Mouse (Mus musculus) urinary bladder, postnatal 10 days (tissue): ENCODE data around the gene Tshz2.
"Not testable (repeated sequence)": the region's sequence is repeated elsewhere in the genome, so short reads cannot be mapped to it uniquely, and the experiment has no call there.

Experiments
- DNase-seq: peaks from one replicate; pipeline ENCODE4 v3.0.0; 2022; ENCODE audit warnings: low spot score

Gene Tshz2

GRCm38 (mm10) chr2:169814351-169814750 is 181.5 kb downstream of the Tshz2 start:
- DNase-seq, result no peak

- DNase-seq, result no peak
Measured at GRCm38 (mm10) chr2:169814757-169815156, 181.9 kb downstream of the Tshz2 start.

DNA sequence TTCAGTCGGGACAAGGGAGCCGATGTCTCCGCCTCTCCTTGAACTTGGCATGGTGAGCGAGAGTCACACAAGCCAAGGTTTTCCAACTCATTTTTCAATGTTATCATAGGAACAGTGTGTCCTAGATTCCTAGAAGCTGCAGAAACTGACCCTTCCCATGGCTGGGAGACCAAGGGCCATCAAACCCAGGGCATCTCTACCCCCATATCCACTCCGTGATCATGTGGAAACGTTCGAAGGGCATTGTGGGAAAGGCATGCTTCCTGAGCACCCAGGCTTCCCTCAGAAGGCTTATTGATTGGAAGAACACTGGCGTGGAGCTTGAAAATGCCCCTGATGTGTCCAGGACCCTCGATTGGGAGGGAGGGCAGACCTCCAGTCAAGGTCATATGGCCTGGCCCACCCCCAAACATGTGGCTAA is 188.2 kb downstream of the Tshz2 start:
- no peak for DNase-seq

DNA sequence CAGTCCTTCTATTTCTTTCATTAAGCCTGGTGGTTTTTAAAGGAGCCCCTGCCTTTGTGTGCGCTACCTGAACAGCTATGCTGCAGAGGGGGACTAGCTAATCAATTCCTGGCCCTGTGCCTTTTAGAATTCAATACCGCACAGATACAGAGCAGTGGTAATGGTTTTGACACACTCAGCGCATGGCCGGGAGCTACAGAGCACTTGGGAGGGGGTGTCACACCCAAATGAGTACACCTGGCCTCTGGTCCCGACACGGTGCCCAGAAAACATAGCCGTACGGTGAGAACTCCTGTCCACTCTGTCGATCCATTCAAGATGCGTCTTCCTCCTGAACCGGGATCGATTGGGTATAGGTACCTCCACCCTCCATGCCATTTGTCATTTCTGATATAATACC is 193.1 kb downstream of the Tshz2 start:
- DNase-seq, result no peak

DNA sequence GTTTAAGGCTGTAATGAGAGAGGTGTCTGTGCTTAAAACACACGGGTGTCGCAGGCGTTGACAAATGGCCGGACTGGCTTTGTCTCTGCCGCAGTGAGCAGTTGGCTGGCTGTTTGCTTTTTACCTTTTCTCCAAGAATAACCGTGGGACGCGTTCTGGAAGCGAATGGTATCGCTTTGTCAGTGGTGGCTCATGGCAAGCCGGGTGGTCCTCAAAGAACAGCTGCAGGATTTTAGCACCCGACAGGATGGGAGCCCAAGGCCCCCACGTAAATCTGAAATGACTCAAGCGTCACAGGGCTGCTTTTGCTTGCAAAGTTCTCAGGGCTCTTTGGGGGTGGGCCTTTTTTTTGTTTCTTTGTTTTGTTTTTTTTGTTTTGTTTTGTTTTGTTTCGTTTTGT is 193.5 kb downstream of the Tshz2 start:
- no peak for DNase-seq

DNA sequence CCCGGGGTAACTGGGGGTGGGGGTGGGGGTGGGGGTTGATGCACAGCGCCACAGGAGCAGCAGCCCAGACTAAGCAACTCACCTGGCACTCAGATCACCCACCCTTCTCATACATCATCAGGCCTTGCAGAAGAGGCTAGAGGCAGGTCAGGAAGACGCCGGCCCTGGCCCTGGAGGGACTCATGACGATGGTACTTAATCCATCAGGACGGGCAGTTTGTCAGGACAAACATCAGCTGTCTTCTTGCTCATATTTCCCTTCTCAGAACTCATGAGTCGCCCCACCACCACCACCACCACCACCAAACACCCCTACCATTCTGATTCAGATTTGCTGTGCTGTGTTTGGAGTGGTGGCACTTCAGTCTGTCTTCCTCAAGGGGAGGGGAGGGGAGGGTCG is 194.0 kb downstream of the Tshz2 start:
- DNase-seq, result no peak

GRCm38 (mm10) chr2:169832184-169832583 is 199.4 kb downstream of the Tshz2 start:
- no peak for DNase-seq

DNA sequence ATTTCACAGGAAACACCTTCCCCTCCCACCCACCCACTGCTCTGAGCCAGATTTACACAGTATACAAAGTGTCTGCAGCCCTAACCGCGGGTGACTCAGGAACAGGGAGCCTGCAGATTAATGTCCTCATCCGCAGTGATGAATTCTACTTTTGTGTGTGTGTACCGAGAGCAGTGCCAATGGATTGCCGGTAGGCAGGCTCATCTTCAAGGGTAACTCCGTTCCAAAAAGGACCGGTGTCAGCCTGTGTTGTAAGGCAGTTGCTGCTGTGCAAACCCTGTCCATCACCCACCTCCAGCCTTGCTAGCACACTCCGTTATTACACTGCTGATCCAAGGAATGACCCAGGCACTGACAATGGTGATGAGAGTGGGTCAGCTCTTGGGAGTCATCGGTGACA is 200.8 kb downstream of the Tshz2 start:
- no peak for DNase-seq

GRCm38 (mm10) chr2:169834602-169835001 is 201.8 kb downstream of the Tshz2 start:
- DNase-seq, result no peak

GRCm38 (mm10) chr2:169837031-169837605 is 204.3 kb downstream of the Tshz2 start:
- DNase-seq, result no peak

- DNase-seq, result no peak
Measured at GRCm38 (mm10) chr2:169838521-169838920, 205.7 kb downstream of the Tshz2 start.

- no peak for DNase-seq
Measured at GRCm38 (mm10) chr2:169841442-169841841, 208.6 kb downstream of the Tshz2 start.

- no peak for DNase-seq
Measured at GRCm38 (mm10) chr2:169842494-169842893, 209.7 kb downstream of the Tshz2 start.

DNA sequence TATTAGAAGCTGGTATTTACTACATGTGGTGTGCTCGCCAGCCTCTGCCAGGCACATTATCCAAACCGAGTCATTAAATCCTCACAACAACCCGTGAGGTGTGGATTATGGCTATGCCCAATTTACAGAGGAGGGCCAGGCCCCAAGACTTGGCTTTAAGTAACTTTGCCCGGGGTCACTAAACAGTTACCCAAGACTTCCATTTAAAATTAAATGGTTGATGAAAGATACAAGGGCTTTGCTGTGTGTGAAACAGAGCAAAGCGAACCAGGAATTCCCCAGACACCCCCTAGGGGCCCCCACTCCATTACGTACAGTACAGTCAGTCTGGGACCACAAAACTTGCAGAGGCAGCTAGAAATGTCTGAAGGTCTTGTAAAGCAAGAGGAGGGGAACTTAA is 210.7 kb downstream of the Tshz2 start:
- no peak for DNase-seq

DNA sequence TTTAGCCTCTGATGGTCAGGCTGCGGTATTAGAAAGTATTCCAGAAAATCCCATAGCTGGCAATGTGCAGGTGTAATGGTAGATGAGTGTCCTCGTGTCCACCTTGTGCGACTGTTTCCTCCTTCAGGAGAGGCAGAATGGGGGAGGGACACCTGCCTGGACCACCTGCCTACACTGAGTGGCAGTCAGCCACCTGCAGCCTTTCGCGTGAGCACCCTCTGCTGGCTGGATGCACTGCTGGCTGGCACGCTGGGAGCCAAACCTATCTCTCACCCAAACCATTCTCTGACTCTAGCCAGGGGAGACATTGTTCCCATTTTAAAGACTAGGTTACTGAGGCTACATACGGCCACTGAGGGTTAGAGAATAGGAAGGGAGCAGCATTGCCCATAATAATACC is 216.3 kb downstream of the Tshz2 start:
- DNase-seq, result no peak

DNA sequence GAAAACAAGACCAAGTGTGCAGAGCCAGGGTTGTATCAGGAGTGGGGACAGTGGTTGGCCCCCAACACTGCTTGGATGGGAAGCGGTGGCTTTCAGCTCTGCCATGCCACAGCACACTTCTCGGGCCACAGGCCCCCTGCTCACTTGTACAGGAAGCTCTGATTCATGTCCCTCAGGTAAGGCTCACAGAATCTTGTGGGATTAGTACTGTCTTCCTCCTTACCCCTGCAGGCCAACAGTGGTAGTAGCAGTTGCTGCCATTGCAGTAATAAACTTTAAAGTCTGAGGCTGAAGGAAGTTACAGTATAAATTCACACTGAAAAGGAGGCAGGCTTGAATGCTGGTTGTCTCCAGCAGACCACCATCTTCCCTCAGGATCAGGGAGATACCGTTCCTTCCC is 216.7 kb downstream of the Tshz2 start:
- DNase-seq, result no peak

- no peak for DNase-seq
Measured at GRCm38 (mm10) chr2:169851606-169852005, 218.8 kb downstream of the Tshz2 start.

DNA sequence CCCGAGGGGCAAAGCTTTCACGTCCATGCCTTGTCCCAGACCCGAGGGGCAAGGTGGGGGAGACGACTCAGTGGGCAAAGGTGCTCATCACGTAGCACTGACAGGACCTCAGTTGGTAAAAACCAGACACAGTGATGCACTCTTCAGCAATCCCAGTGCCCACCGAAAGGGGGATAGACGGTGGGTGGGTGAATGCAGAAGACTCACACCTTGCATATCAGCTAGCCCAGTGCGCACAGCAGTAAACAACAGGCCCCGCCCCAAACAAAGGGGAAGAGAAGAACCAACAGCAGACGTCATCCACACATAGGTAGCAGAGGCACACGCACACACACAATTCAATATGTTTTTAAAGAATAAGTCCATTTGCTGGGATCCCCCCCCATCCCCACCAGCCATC is 221.7 kb downstream of the Tshz2 start:
- no peak for DNase-seq

DNA sequence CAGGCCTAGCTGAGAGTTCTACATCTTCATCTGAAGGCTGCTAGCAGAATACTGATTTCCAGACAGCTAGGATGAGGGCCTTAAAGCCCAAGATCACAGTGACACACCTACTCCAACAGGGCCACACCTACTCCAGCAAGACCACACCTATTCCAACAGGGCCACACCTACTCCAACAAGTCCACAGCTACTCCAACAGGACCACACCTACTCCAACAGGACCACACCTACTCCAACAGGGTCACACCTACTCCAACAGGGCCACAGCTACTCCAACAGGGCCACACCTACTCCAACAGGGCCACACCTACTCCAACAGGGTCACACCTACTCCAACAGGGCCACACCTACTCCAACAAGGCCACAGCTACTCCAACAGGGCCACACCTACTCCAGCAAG is 224.2 kb downstream of the Tshz2 start:
- DNase-seq, result not testable (repeated sequence)

DNA sequence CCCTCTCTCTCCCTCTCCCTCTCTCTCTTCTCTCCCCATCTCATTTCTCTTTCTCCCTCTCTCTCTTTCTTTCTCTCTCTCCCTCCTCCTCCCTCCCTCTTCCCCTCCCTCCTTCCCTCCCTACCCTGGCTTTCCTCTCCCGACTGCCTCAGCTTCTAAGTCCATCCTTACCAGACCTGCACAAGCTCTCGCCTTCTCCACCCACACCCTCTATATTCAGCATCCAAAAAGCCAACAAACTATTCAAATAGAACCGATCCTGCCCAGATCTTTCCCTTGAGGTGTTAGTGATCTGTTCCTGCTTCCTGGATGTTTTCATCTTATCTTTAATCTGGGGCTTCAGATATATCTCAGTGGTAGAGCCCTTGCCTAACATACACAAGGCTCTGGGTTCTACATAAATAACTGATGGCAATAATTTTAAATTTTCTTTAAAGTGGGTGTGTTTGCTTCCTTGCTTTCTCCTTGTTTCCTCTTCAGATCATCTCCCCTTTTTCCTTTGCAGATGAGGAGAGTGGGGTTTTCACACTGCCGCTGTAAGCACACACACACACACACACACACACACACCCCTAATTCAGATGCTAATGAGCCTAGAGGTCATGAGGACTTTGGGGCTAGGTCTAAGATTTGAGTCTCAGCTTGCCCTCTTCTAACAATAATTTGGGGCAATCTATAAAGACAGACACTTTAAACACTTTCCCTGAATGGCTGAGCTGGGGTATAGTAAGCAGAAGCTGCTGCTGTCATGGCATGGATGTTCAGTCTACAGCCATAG is 226.5 kb downstream of the Tshz2 start:
- no peak for DNase-seq

DNA sequence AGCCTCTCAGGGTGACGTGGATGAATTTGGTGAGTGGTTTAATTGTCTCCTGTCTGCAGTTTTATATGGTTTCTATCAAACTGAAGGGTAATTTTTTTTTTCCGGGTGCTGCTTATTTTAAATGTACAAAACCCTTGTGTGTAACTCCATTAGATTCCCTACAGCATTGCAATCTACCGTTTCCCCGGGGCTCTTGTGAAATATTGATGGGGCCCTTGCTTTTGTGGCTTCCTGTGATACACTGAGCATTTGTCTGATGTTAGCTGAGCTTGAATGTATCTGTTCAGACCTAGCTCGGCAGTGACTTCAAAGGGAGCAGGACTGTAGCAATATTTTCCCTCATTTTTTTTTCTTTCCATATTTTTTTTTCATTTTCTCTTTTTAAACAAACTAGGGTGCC is 228.1 kb downstream of the Tshz2 start:
- no peak for DNase-seq

DNA sequence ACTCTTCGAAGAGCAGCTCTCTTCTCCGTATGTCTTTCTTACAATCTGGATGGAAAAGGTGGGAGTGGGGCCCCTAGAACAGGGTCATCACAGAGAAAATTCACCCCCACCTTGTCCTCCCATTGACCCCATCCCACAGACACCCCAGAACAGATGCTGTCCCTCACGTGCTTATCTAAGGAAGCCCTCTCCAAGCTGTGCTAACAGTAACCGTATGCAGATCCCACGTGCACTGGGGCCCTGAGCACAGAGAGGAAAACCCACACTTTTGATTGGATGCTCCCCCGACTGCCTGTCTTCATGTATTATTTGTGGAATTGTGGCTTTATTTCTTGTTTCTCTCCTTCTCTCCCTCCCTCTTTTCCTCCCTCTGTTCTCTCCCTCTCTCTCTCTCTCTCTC is 229.9 kb downstream of the Tshz2 start:
- no peak for DNase-seq

- no peak for DNase-seq
Measured at GRCm38 (mm10) chr2:169869468-169869867, 236.7 kb downstream of the Tshz2 start.

GRCm38 (mm10) chr2:169870503-169870902 is 237.7 kb downstream of the Tshz2 start:
- DNase-seq, result no peak
